In the genomic region with DNA sequence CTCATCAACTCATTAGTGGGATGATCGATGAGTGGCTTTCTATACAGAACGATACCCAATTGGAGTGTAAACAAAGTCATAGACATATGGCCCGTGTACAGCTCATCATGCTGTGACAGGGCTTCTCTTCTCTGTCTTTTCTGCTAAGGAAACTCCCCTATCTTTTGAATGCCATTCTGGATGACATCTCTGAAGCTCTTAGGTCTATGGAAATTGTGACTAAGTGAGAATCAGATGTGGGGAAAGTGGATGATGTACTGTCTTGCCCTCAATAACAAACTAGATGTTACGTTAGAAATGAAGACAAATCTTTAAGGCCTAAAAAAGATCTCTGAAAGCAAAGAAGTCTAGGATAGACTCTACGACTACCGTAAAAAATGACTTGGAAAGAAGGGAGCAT, we compare ENCODE assay signal across 30 mouse cellular contexts.
"Had no signal": no experiment of that assay in that cellular context is flagged by ENCODE, and none has a peak within 500 bp of the region (broad histone marks: within the 10 kb centered on the region; RNA-seq: fewer than 3 reads in every experiment).

No protein-coding gene starts in this region.

- H3K36me3 ChIP-seq: limb, embryonic 15.5 days; liver, embryonic 12.5 days; liver, embryonic 13.5 days; liver, embryonic 15.5 days; lung, embryonic 15.5 days; midbrain, embryonic 10.5 days; midbrain, embryonic 12.5 days; midbrain, embryonic 13.5 days; midbrain, embryonic 15.5 days; neural tube, embryonic 12.5 days had no signal

- H3K27ac ChIP-seq: limb, embryonic 10.5 days; limb, embryonic 12.5 days; limb, embryonic 13.5 days; limb, embryonic 15.5 days; liver, embryonic 12.5 days; liver, embryonic 13.5 days; liver, embryonic 14.5 days; liver, embryonic 15.5 days; lung, embryonic 15.5 days; macrophage; midbrain, embryonic 10.5 days; midbrain, embryonic 12.5 days; midbrain, embryonic 13.5 days; midbrain, embryonic 15.5 days; neural tube, embryonic 12.5 days had no signal

- ATAC-seq: liver, embryonic 12.5 days; liver, postnatal 0 days; midbrain, embryonic 13.5 days; midbrain, embryonic 15.5 days; midbrain, embryonic 16.5 days had no signal

- H3K4me2 ChIP-seq: limb, embryonic 12.5 days; limb, embryonic 13.5 days; limb, embryonic 15.5 days; liver, embryonic 11.5 days; liver, embryonic 12.5 days; liver, embryonic 13.5 days; liver, embryonic 15.5 days; lung, embryonic 14.5 days; lung, embryonic 15.5 days; midbrain, embryonic 11.5 days; midbrain, embryonic 12.5 days; midbrain, embryonic 13.5 days; midbrain, embryonic 15.5 days; neural tube, embryonic 12.5 days had no signal

- H3K9ac ChIP-seq: limb, embryonic 12.5 days; limb, embryonic 13.5 days; limb, embryonic 15.5 days; liver, embryonic 12.5 days; liver, embryonic 13.5 days; liver, embryonic 14.5 days; liver, embryonic 15.5 days; liver, postnatal 0 days; lung, embryonic 14.5 days; lung, embryonic 15.5 days; midbrain, embryonic 12.5 days; midbrain, embryonic 13.5 days; midbrain, embryonic 15.5 days; neural tube, embryonic 12.5 days had no signal

- H3K9me3 ChIP-seq: limb, embryonic 10.5 days; limb, embryonic 12.5 days; limb, embryonic 13.5 days; limb, embryonic 15.5 days; liver, embryonic 12.5 days; liver, embryonic 13.5 days; liver, embryonic 15.5 days; lung, embryonic 15.5 days; megakaryocyte, embryonic 14.5 days; midbrain, embryonic 10.5 days; midbrain, embryonic 12.5 days; midbrain, embryonic 13.5 days; midbrain, embryonic 15.5 days; neural tube, embryonic 12.5 days had no signal

- DNase-seq: left cerebral cortex, postnatal 4 days; liver; liver, embryonic 13.5 days; liver, postnatal 0 days; lung, adult 18-20 months; lung, adult 2 months; lung, embryonic 14.5 days; lung, postnatal 10 days; lung, postnatal 14 days; lung, postnatal 4 days; midbrain, embryonic 14.5 days had no signal

- H3K27me3 ChIP-seq: limb, embryonic 12.5 days; limb, embryonic 13.5 days; limb, embryonic 15.5 days; liver, embryonic 12.5 days; liver, embryonic 13.5 days; liver, embryonic 15.5 days; lung, embryonic 15.5 days; midbrain, embryonic 12.5 days; midbrain, embryonic 13.5 days; midbrain, embryonic 15.5 days; neural tube, embryonic 12.5 days had no signal

- H3K4me1 ChIP-seq: limb, embryonic 15.5 days; liver, embryonic 12.5 days; liver, embryonic 13.5 days; liver, embryonic 15.5 days; lung, embryonic 15.5 days; megakaryocyte, embryonic 14.5 days; midbrain, embryonic 10.5 days; midbrain, embryonic 12.5 days; midbrain, embryonic 13.5 days; midbrain, embryonic 15.5 days; neural tube, embryonic 12.5 days had no signal

- H3K4me3 ChIP-seq: limb, embryonic 10.5 days; limb, embryonic 12.5 days; limb, embryonic 13.5 days; limb, embryonic 15.5 days; liver, embryonic 12.5 days; liver, embryonic 13.5 days; liver, embryonic 15.5 days; lung, embryonic 15.5 days; megakaryocyte, embryonic 14.5 days; midbrain, embryonic 10.5 days; midbrain, embryonic 12.5 days; midbrain, embryonic 13.5 days; midbrain, embryonic 15.5 days; myocyte; neural tube, embryonic 12.5 days had no signal
